Mouse (Mus musculus): Measurements from ENCODE around the gene Bloc1s4.

Bloc1s4 gene

DNA sequence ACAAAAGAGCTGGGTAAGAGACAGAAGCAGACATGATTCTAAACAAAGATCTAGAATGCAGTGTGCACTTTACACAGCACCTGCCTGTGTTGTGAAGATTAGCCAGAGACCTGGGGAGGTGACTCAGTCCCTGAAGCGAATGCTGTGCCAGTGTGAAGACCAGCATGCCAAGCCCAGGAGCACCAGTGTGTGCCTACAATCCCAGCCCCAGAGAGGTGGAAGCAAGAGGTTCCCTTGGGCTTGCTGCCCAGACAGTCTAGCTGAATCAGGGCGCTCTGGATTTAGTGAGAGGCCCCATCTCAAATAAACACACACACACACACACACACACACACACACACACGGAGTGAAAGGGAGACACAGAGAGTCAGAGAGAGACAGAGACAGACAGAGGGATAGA is 30.6 kb downstream of the Bloc1s4 start:
- no peak for DNase-seq (ENCODE audit: low spot score)

DNA sequence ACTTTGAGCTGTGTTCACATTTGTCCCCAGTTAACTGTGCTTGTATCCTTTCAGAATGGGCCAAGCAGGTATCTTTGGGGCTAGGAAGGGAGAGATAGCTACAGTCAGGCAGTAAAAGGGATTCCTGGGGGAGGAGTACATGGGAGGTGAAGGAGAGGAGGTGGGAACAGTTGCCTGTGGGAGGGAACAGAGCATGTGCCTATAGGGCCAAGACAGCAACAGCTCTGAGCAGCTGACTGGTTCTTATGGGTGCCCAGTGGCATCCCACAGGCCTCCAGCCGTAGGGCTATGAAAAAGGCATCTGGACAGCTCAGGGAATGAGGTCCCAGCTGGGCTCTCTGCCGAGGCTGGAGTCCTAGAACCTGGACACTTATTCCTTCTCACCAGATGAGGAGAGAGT is 31.6 kb downstream of the Bloc1s4 start:
- DNase-seq (ENCODE audit: low spot score), result no peak

DNA sequence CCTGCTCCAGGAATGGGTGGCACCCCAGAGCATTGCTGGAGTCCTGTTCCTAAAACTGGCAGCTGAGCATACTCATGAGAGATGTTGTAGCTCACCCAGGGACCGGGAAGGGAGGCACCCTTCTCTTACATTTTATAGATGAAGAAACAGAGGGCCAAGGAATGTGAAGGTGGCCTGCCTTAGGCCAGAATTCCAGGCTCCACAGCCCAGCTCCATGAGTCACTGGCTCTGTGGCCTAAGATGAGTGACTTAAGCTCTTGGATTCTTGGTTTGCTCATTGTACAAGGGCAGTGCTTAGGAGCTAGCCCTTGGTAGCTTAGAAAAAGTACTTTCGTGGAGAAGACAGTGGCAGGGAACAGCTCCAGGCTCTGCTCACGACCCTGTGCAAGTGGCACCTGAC is 33.6 kb downstream of the Bloc1s4 start:
- no peak for DNase-seq (ENCODE audit: low spot score)

DNA sequence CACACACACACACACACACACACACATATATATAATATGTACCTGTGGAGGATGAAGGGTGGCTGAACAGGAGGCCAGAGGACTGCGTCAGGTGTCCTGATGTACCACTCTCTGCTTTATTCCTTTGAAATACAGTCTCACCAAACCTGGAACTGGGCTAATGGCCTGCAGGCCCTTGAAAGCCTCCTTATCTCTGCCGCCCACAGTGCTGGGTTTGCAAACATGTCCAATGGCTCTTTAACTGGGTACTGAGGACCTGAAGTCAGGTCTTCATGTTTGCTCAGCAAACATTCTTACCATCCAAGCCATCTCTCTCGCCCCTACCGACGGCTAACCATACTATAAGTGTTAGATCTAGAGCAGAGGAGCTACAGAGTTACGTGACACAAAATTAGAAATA is 34.8 kb downstream of the Bloc1s4 start:
- DNase-seq (ENCODE audit: low spot score), result no peak

DNA sequence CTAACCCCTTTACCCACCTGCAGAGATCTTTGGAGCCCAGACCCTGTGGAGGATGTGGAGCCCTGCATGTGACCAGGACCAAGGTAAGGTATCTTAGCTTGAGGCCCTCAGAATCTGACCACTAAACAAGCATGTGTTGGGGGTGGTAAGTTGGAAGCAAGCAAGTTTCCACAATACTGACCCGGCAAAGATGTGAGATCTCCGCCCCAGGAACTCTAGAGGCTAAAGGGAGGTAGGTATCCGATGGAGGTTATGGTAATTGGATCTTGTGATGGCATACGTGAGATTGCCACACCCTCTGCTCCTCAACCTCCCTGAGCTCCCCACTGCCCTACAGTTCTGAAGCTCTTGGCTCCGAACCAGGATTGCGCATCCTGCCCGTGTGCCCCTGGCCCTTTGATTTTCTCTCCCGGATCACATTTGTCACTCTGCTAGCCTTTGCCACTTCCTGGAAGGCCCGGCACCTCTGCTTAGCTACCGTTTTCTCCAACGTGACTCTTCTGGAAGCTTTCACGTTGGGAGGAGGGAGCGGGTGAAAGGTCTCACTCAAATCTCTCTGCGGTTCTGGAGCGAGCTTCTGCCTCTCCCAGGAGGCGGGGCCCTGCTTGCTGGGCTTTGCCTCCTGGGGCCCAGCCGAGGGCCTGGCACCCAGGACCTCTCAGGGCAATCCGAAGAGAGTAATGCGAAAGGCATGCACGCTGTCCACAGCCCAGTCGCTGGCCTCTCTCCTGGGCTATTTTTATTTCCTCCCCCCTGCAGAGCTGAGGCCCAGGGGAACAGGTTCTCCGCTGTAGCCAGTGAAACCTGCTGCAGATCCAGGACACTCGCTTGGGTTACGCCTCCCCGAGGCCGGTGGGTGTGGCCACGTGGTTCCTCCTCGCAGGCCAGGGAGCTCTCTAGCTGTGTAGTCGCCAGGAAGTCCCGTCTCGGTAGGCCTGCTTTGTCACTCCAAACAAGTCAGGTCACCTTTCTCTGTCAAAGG is 35.6 kb downstream of the Bloc1s4 start:
- DNase-seq (ENCODE audit: low spot score), result peak; percentile 88

DNA sequence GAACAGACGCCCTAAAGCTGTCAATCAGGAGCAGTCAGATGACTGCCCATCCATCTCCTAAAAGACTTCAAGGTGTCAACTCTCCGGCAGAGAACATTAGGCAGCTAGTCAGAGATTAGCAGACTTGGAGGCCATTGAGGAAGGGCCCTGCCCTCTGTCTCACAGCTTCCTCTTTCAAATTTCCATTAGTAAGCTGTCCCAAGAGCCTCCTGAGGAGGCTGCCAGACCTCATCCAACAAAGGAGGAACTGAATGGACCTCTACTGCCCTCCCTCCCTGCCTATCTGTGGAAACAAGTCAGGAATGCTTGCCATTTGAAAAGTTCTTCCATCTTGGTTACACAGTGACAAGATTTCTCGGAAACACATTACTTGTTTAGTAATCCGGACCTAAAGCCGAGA is 36.6 kb downstream of the Bloc1s4 start:
- no peak for DNase-seq (ENCODE audit: low spot score)

- no peak for DNase-seq (ENCODE audit: low spot score)
Measured at GRCm38 (mm10) chr5:36705792-36706191, 42.7 kb downstream of the Bloc1s4 start.

DNA sequence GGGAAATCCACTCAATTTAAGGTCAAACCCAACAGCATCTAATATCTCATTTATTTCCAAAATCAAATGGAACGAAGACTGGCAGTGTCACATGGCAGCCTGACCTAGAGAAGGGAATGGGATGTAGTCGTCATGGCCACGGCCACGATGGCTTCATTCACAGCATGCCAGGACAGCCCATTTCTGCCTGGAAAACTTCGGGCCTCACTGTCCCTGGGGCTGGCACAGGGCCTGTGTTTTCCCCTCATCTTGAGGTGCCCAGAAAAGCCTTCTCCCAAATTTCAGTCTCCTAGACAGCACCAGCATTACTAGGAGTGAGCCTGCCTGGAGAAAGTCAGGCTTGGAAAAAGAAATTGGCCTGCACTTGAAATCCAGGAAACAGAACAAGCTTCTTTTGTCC is 43.1 kb downstream of the Bloc1s4 start:
- DNase-seq (ENCODE audit: low spot score), result no peak

- DNase-seq (ENCODE audit: low spot score), result no peak
Measured at GRCm38 (mm10) chr5:36704684-36705083, 43.8 kb downstream of the Bloc1s4 start.

- DNase-seq (ENCODE audit: low spot score), result no peak
Measured at GRCm38 (mm10) chr5:36700939-36701620, 47.4 kb downstream of the Bloc1s4 start.

DNA sequence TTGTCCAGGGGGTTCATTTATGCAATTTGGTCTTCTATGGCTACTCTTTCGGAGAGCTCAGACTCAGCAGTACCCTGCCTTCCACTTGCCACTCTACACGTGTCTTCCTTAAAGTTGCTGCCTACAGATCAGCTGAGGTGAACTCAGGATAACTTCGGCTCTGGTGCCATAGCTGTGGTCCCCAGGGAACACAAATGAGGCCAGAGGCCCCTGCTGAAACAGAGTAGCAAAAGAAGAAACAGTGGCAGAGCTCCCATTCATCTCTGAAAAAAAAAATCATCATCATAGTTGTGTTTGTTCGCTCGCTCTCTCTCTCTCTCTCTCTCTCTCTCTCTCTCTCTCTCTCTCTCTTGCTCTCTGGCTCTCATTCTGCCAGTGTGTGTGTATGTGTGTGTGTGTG is 49.8 kb downstream of the Bloc1s4 start:
- DNase-seq (ENCODE audit: low spot score), result no peak

DNA sequence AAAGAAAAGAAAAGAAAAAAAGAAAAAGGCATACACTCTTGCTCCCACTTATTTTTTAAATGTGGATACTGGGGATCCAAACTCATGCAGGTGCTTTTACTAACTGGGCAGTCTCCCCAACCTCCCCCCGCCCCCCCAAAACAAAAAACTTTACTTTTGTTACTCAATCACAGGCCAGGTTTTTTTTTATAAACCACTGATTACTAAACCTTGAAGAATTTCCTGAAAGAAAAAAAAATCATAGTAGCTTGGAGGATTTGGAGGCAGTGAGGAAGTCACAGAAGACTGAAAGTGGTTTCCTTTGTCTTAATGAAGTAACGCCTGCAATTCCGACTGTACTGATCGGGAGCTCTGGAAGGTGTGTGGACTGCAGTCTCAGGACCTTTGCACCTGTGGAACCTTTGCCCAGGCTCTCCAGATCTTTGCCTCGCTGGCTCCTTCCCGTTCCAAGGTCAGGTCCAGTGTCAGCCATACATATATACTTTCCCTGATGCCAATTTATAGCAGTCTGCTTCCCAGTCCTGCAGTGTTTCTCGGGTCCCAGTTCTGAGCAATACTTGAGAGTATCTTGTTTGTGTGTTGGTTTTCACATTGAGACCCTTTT is 50.3 kb downstream of the Bloc1s4 start:
- no peak for DNase-seq (ENCODE audit: low spot score)
